Mouse (Mus musculus): ENCODE measurements around the gene Auh. TPM values are rescaled to one million over a fixed set of nuclear protein-coding genes. Genes with fewer than 3 reads are reported as not detected.

Auh gene
- total RNA-seq, 2 experiments from 2014 or later, result 48.1 to 48.8 TPM

- DNase-seq, result no peak
Observed at GRCm38 (mm10) chr13:52800091-52800490, 129.4 kb downstream of the Auh start.

GRCm38 (mm10) chr13:52794232-52794631, 135.2 kb downstream of the Auh start:
- no peak for DNase-seq

GRCm38 (mm10) chr13:52793434-52793989, 136.0 kb downstream of the Auh start:
- DNase-seq, result no peak

- DNase-seq, result no peak
Observed at GRCm38 (mm10) chr13:52792242-52792844, 137.1 kb downstream of the Auh start.

- DNase-seq, result no peak
Observed at GRCm38 (mm10) chr13:52790894-52791293, 138.6 kb downstream of the Auh start.

Other genes with a start within 250 kb of the Auh start
- 10 to 100 TPM; 24.6 to 27.7 TPM for gene Nfil3, start 51.4 kb upstream of the Auh start, total RNA-seq (2021)